Mouse (Mus musculus): ENCODE results near the gene Coro2b. TPM values are rescaled to one million over a fixed set of nuclear protein-coding genes. Genes with fewer than 3 reads are reported as not detected.

The Coro2b gene
- total RNA-seq, 2 experiments from 2014 or later, result 0.38 TPM; not detected in 1

- no peak for ATAC-seq (replicated peaks; ENCODE audit: low FRiP score, poor library complexity, severe bottlenecking)
Observed at GRCm38 (mm10) chr9:62541182-62541581, 4.3 kb upstream of the Coro2b start.

GRCm38 (mm10) chr9:62540736-62541135 is 3.9 kb upstream of the Coro2b start:
- no peak for ATAC-seq (replicated peaks; ENCODE audit: low FRiP score, poor library complexity, severe bottlenecking)

GRCm38 (mm10) chr9:62540166-62540565 is 3.3 kb upstream of the Coro2b start:
- no peak for ATAC-seq (replicated peaks; ENCODE audit: low FRiP score, poor library complexity, severe bottlenecking)

GRCm38 (mm10) chr9:62539251-62539711 is 2.4 kb upstream of the Coro2b start:
- ATAC-seq (replicated peaks; ENCODE audit: low FRiP score, poor library complexity, severe bottlenecking), result no peak

GRCm38 (mm10) chr9:62537941-62538340 is 1.1 kb upstream of the Coro2b start:
- no peak for ATAC-seq (replicated peaks; ENCODE audit: low FRiP score, poor library complexity, severe bottlenecking)

- no peak for ATAC-seq (replicated peaks; ENCODE audit: low FRiP score, poor library complexity, severe bottlenecking)
Observed at GRCm38 (mm10) chr9:62536119-62536654, 657 bp downstream of the Coro2b start.

GRCm38 (mm10) chr9:62535566-62535965 is 1.3 kb downstream of the Coro2b start:
- no peak for ATAC-seq (replicated peaks; ENCODE audit: low FRiP score, poor library complexity, severe bottlenecking)

- no peak for ATAC-seq (replicated peaks; ENCODE audit: low FRiP score, poor library complexity, severe bottlenecking)
Observed at GRCm38 (mm10) chr9:62534691-62535090, 2.2 kb downstream of the Coro2b start.

GRCm38 (mm10) chr9:62534158-62534557 is 2.7 kb downstream of the Coro2b start:
- ATAC-seq (replicated peaks; ENCODE audit: low FRiP score, poor library complexity, severe bottlenecking), result no peak

- no peak for ATAC-seq (replicated peaks; ENCODE audit: low FRiP score, poor library complexity, severe bottlenecking)
Observed at GRCm38 (mm10) chr9:62532876-62533275, 4.0 kb downstream of the Coro2b start.

GRCm38 (mm10) chr9:62531459-62532275 is 5.2 kb downstream of the Coro2b start:
- no peak for ATAC-seq (replicated peaks; ENCODE audit: low FRiP score, poor library complexity, severe bottlenecking)

- no peak for ATAC-seq (replicated peaks; ENCODE audit: low FRiP score, poor library complexity, severe bottlenecking)
Observed at GRCm38 (mm10) chr9:62528527-62528926, 8.3 kb downstream of the Coro2b start.

GRCm38 (mm10) chr9:62526858-62527257 is 10.0 kb downstream of the Coro2b start:
- ATAC-seq (replicated peaks; ENCODE audit: low FRiP score, poor library complexity, severe bottlenecking), result no peak

GRCm38 (mm10) chr9:62526451-62526850 is 10.4 kb downstream of the Coro2b start:
- ATAC-seq (replicated peaks; ENCODE audit: low FRiP score, poor library complexity, severe bottlenecking), result no peak

GRCm38 (mm10) chr9:62524761-62525308 is 12.0 kb downstream of the Coro2b start:
- ATAC-seq (replicated peaks; ENCODE audit: low FRiP score, poor library complexity, severe bottlenecking), result no peak

GRCm38 (mm10) chr9:62522791-62523471 is 13.9 kb downstream of the Coro2b start:
- no peak for ATAC-seq (replicated peaks; ENCODE audit: low FRiP score, poor library complexity, severe bottlenecking)

- ATAC-seq (replicated peaks; ENCODE audit: low FRiP score, poor library complexity, severe bottlenecking), result no peak
Observed at GRCm38 (mm10) chr9:62522211-62522610, 14.6 kb downstream of the Coro2b start.

- ATAC-seq (replicated peaks; ENCODE audit: low FRiP score, poor library complexity, severe bottlenecking), result no peak
Observed at GRCm38 (mm10) chr9:62521541-62521940, 15.3 kb downstream of the Coro2b start.

GRCm38 (mm10) chr9:62520933-62521332 is 15.9 kb downstream of the Coro2b start:
- ATAC-seq (replicated peaks; ENCODE audit: low FRiP score, poor library complexity, severe bottlenecking), result no peak

- ATAC-seq (replicated peaks; ENCODE audit: low FRiP score, poor library complexity, severe bottlenecking), result no peak
Observed at GRCm38 (mm10) chr9:62519787-62520503, 16.9 kb downstream of the Coro2b start.

Data from erythroblast, adult 5-6 weeks (primary cell).